Mouse (Mus musculus): ENCODE results near the gene Iqsec2.
"Not testable (repeated sequence)": the region's sequence is repeated elsewhere in the genome, so short reads cannot be mapped to it uniquely, and the experiment has no call there.

The Iqsec2 gene

DNA sequence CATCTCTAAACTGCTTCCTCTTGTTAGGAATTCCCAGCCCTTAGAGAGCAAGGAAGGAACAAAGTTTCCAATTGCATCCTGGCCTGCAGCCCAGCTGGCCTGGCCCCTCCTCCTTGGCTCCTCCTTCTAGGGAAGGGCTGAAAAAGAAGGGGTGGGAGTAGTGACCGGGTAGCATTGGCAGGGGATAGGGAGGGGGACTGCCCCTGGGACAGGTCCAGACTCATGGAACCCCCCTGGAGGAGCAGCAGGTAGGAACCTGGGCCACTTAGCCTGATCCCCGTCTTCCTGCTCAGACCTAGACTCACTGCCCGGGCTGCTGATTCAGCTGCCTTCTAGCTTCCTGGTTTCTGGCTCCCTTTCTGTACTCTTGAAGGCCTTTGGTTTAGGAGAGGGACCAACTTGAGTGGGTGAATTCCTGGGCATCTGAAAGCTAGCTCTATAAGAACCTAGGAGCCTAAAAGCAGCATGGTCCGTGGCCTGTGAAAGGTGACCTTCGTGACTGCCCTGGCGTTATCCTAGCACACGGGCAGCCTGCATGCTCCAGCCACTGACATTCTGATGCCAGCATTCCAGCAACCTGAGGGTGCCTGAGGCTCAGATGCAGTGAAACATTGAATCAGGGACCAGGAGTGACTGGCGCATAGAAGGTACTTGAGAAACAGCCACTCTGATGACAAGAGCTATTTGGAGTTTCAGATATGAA, 34.9 kb downstream of the Iqsec2 start:
- in situ Hi-C loops (cut with MboI, MseI), result no loop called here

- in situ Hi-C loops (cut with MboI, MseI), result loop anchor here (10.0 kb wide), 1 partner anchor 835 kb away; no protein-coding TSS in a partner anchor
Observed at GRCm38 (mm10) chrX:152179670-152180656, 35.9 kb downstream of the Iqsec2 start.

GRCm38 (mm10) chrX:152187151-152187550, 43.1 kb downstream of the Iqsec2 start:
- in situ Hi-C loops (cut with MboI, MseI), result loop anchor here (10.0 kb wide), 1 partner anchor 828 kb away; no protein-coding TSS in a partner anchor

GRCm38 (mm10) chrX:152191266-152191665, 47.2 kb downstream of the Iqsec2 start:
- in situ Hi-C loops (cut with MboI, MseI), result no loop called here

GRCm38 (mm10) chrX:152197814-152198648, 54.0 kb downstream of the Iqsec2 start:
- in situ Hi-C loops (cut with MboI, MseI), result no loop called here

DNA sequence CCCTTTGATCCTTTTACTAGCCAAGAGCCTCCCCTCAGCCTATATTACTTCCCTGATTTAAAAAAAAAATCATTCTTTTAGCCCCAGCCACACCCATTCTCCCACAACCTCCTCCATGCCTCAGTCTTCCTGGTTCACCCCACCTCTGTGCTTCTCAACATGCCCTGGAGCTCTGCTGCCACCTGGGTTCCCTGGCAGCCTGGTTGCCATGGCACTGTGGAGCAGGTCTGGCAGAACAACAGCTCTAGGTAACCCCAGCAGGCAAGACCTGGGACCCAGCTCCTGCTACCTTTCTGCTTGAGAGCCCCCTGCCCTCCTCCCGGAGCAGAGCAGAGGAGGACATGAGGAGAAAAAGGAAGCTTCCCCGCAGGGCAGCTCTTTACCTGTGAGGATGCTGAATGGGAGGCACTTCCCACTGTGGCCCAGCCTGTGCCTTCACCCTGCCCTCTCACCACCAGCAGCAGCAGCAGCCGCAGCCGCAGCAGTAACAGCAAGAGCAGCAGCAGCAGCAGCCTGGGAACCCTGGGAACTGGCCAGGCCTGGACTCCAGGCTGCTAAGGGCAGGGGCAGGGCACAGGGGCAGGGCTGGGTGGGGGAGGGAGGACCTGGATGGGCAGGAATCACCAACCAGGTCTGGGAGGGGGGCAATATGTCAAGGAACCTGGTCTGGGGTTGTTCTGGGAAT, 57.8 kb downstream of the Iqsec2 start:
- in situ Hi-C loops (cut with MboI, MseI), result no loop called here

- in situ Hi-C loops (cut with MboI, MseI), result no loop called here
Observed at GRCm38 (mm10) chrX:152202422-152203103, 58.5 kb downstream of the Iqsec2 start.

GRCm38 (mm10) chrX:152203247-152203646, 59.2 kb downstream of the Iqsec2 start:
- in situ Hi-C loops (cut with MboI, MseI), result no loop called here

DNA sequence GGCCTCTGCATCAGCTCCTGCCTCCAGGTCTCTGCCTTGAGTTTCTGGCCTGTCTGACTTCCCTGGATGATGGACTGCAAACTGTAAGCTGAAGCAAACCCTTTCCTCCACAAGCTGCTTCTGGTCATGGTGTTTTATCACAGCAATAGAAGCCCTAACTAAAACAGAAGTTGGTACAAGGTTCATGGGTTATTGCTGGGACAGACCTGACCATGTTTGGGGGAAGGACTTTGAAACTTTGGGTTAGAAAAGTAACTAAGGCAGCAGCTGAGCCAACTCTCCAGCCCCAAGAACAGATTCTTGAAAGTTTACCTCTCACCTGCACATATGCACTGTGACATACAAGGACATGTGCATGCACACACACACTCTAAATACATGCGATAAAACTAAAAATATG, 61.4 kb downstream of the Iqsec2 start:
- in situ Hi-C loops (cut with MboI, MseI), result no loop called here

DNA sequence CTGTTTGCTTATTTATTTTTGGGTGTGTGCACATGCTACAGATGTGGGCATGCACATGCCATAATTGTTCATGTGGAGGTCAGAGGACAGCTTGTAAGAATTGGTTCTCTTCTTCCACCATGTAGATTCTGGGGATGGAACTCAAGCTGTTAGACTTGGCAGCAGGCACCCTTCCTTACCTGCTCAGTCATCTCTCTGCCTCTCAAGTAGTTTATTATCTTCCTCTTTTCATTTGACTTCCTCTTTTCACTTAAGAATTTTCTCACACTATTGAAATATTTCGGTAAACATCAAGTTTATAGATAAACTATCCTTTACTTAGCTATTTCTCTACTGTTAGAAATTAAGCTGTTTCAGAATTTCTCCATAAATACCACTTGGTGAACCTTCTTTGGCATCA, 70.6 kb downstream of the Iqsec2 start:
- in situ Hi-C loops (cut with MboI, MseI), result no loop called here

GRCm38 (mm10) chrX:152218529-152218928, 74.5 kb downstream of the Iqsec2 start:
- in situ Hi-C loops (cut with MboI, MseI), result no loop called here

- in situ Hi-C loops (cut with MboI, MseI), result no loop called here
Observed at GRCm38 (mm10) chrX:152221721-152222120, 77.7 kb downstream of the Iqsec2 start.

DNA sequence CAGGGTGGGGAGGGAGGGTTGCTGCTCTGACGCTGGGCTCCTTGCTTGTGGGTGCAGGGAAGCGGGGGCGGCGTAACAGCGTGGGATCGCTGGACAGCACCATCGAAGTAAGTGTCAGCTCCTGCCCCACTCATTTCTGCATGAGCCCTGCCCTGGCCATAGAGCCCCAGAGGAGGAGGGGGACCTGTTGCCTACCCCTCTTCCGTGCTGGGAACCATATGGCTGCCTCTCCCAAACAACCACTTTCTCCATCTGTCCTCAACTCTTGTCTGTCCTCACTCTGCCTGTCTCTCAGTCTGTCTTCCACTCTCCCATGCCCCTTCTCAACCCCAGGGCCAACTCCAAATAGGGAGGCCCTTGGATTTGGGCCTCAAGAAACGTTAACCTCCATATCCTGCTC, 78.2 kb downstream of the Iqsec2 start:
- in situ Hi-C loops (cut with MboI, MseI), result no loop called here

DNA sequence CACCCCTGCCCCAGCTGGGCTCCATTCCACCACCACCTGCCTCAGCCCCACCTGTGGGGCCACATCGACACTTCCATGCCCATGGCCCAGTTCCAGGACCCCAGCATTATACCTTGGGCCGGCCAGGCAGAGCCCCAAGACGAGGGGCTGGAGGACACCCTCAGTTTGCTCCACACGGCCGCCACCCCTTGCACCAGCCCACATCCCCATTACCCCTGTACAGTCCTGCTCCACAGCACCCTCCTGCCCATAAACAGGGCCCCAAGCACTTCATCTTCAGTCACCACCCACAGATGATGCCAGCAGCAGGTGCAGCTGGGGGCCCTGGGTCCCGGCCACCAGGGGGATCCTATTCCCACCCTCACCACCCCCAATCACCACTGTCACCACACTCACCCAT, 79.2 kb downstream of the Iqsec2 start:
- in situ Hi-C loops (cut with MboI, MseI), result no loop called here

- in situ Hi-C loops (cut with MboI, MseI), result no loop called here
Observed at GRCm38 (mm10) chrX:152224280-152224679, 80.2 kb downstream of the Iqsec2 start.

GRCm38 (mm10) chrX:152232781-152233763, 89.0 kb downstream of the Iqsec2 start, which contains the start of gene Kdm5c:
TSS of gene Kdm5c (plus strand) at chrX:152233020.
- in situ Hi-C loops (cut with MboI, MseI), result loop anchor here (5.0 kb wide), 1 partner anchor 94 kb away; the partner anchor contains the start of gene Kantr

GRCm38 (mm10) chrX:152234125-152234524, 90.1 kb downstream of the Iqsec2 start:
- in situ Hi-C loops (cut with MboI, MseI), result loop anchor here (5.0 kb wide), 1 partner anchor 93 kb away; the partner anchor contains the start of gene Kantr

DNA sequence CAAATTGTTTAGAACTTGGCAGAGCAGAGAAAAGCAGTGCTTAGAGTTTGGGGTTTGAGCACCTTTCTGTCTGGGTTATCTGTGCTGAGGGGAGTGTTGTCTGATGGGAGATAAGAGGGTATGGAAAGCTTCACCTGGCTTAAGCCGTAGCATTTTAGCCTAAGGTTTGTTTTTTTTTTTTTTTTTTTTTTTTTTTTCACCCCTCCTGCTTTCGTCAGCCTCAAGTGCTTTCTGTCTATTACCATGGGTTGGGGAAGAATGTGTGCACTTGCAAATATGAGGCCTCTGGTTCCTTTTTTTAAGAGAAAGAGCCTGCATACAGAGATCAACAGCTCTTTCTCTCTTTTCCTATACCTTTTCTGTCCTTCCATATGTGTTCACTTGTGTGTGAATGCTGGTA, 91.7 kb downstream of the Iqsec2 start:
- in situ Hi-C loops (cut with MboI, MseI), result no loop called here

- in situ Hi-C loops (cut with MboI, MseI), result not testable (repeated sequence)
Observed at GRCm38 (mm10) chrX:152243140-152243539, 99.1 kb downstream of the Iqsec2 start.
